Mouse (Mus musculus) macrophage (primary cell): ENCODE measurements around the gene Acvr1b. TPM values are rescaled to one million over a fixed set of nuclear protein-coding genes. Genes with fewer than 3 reads are reported as not detected.

Source experiments
- H3K27ac ChIP-seq: fragments of 350-480 bp; formaldehyde crosslinking; 2 replicates; pipeline ENCODE4 v1.9.0; 2021
- H3K36me3 ChIP-seq: fragments of 350-480 bp; formaldehyde crosslinking; 2 replicates; pipeline ENCODE4 v1.9.0; 2021; ENCODE audit errors: inconsistent target
- H3K4me3 ChIP-seq: fragments of 350-480 bp; formaldehyde crosslinking; 2 replicates; pipeline ENCODE4 v1.9.0; 2021; ENCODE audit errors: inconsistent target
- H3K79me2 ChIP-seq: fragments of 350-480 bp; formaldehyde crosslinking; 2 replicates; pipeline ENCODE4 v1.9.0; 2021; ENCODE audit errors: inconsistent target
- WGBS: methylation state at CpG from one replicate; pipeline ENCODE4 v1.1.7; 2026; ENCODE audit warnings: inconsistent platforms; ENCODE audit not compliant: missing documents; 5-methylcytosine and 5-hydroxymethylcytosine counted together
- polyA plus RNA-seq: library from polyadenylated mRNA; stranded (reverse); fragments of 250-400 nt; gene quantifications from 3 replicates; pipeline ENCODE4 v1.2.4, GENCODE M21; 2018; ENCODE audit warnings: inconsistent platforms

The Acvr1b gene
- polyA plus RNA-seq, 1 experiment from 2014 or later: 13.7 TPM

GRCm38 (mm10) chr15:101210998-101211613, 37.2 kb downstream of the Acvr1b start:
- Histone ChIP-seq H3K4me3 (no peak overlapping the region), H3K27ac (no peak overlapping the region), H3K36me3 (peaks cover 54% of the 10 kb centered on the region), H3K79me2 (no peaks in the 10 kb centered on the region)
- WGBS: 89% methylated on average over 13 of the region's 14 CpGs

- peaks cover 41% of the 10 kb centered on the region for H3K36me3 ChIP-seq
- no peaks in the 10 kb centered on the region for H3K79me2 ChIP-seq
- H3K27ac ChIP-seq: no peak overlapping the region
- no peak overlapping the region for H3K4me3 ChIP-seq
- WGBS: 86% methylated on average over 14 of the region's 14 CpGs
Observed at GRCm38 (mm10) chr15:101212435-101212834, 38.6 kb downstream of the Acvr1b start.

GRCm38 (mm10) chr15:101215136-101215535, 41.3 kb downstream of the Acvr1b start:
- H3K4me3 ChIP-seq: no peak overlapping the region
- WGBS: 91% methylated on average over 2 of the region's 2 CpGs
- H3K79me2 ChIP-seq: no peaks in the 10 kb centered on the region
- H3K36me3 ChIP-seq: peaks cover 22% of the 10 kb centered on the region
- H3K27ac ChIP-seq: no peak overlapping the region

- Histone ChIP-seq H3K36me3 (peaks cover 14% of the 10 kb centered on the region; the same call in 1 of the 2 replicates), H3K4me3 (no peak overlapping the region), H3K27ac (no peak overlapping the region), H3K79me2 (no peaks in the 10 kb centered on the region)
- WGBS: 97% methylated on average over 4 of the region's 4 CpGs
Observed at GRCm38 (mm10) chr15:101216036-101216435, 42.2 kb downstream of the Acvr1b start.

- H3K79me2 ChIP-seq: no peaks in the 10 kb centered on the region
- no peak overlapping the region for H3K4me3 ChIP-seq
- 44% methylated on average over 7 of the region's 8 CpGs for WGBS
- no peaks in the 10 kb centered on the region for H3K36me3 ChIP-seq
- H3K27ac ChIP-seq: no peak overlapping the region
Observed at GRCm38 (mm10) chr15:101220905-101221297, 47.0 kb downstream of the Acvr1b start.

- Histone ChIP-seq H3K4me3 (no peak overlapping the region; the same call in 1 of the 2 replicates), H3K36me3 (no peaks in the 10 kb centered on the region), H3K27ac (no peak overlapping the region), H3K79me2 (no peaks in the 10 kb centered on the region)
- 21% methylated on average over 14 of the region's 14 CpGs for WGBS
Observed at GRCm38 (mm10) chr15:101221298-101222104, 47.6 kb downstream of the Acvr1b start.

GRCm38 (mm10) chr15:101222897-101223482, 49.1 kb downstream of the Acvr1b start:
- H3K27ac ChIP-seq: no peak overlapping the region
- no peaks in the 10 kb centered on the region for H3K36me3 ChIP-seq
- no peaks in the 10 kb centered on the region for H3K79me2 ChIP-seq
- 18% methylated on average over 13 of the region's 13 CpGs for WGBS
- no peak overlapping the region for H3K4me3 ChIP-seq

- WGBS: 0% methylated on average over 5 of the region's 5 CpGs
- H3K27ac ChIP-seq: no peak overlapping the region
- no peaks in the 10 kb centered on the region for H3K79me2 ChIP-seq
- H3K4me3 ChIP-seq: no peak overlapping the region
- no peaks in the 10 kb centered on the region for H3K36me3 ChIP-seq
Observed at GRCm38 (mm10) chr15:101223596-101223995, 49.7 kb downstream of the Acvr1b start.

GRCm38 (mm10) chr15:101224006-101224906, 50.4 kb downstream of the Acvr1b start, which contains the start of gene Grasp:
TSS of gene Grasp (plus strand) at chr15:101224188.
- peak within 1 kb of the TSS; percentile 17; the same call in 1 of the 2 replicates for H3K4me3 ChIP-seq
- no peaks in the 10 kb centered on the region for H3K36me3 ChIP-seq
- H3K27ac ChIP-seq: no peak within 1 kb of the TSS
- 1% methylated on average over 68 of the region's 77 CpGs for WGBS
- H3K79me2 ChIP-seq: no peaks in the 10 kb centered on the region

- no peak overlapping the region for H3K27ac ChIP-seq
- 26% methylated on average over 14 of the region's 14 CpGs for WGBS
- H3K36me3 ChIP-seq: no peaks in the 10 kb centered on the region
Observed at GRCm38 (mm10) chr15:101224977-101225376, 51.1 kb downstream of the Acvr1b start.

GRCm38 (mm10) chr15:101227971-101228370, 54.1 kb downstream of the Acvr1b start:
- H3K4me3 ChIP-seq: no peak overlapping the region
- H3K27ac ChIP-seq: no peak overlapping the region
- 47% methylated on average over 7 of the region's 7 CpGs for WGBS
- no peaks in the 10 kb centered on the region for H3K36me3 ChIP-seq
- no peaks in the 10 kb centered on the region for H3K79me2 ChIP-seq

More at GRCm38 (mm10) chr15:101224977-101225376, 51.1 kb downstream of the Acvr1b start:
- no peak overlapping the region for H3K4me3 ChIP-seq
- no peaks in the 10 kb centered on the region for H3K79me2 ChIP-seq

- WGBS: 93% methylated on average over 20 of the region's 21 CpGs
- no peak overlapping the region for H3K27ac ChIP-seq
Observed at GRCm38 (mm10) chr15:101228866-101229590, 55.2 kb downstream of the Acvr1b start.

GRCm38 (mm10) chr15:101230503-101230902, 56.6 kb downstream of the Acvr1b start:
- WGBS: 96% methylated on average over 16 of the region's 19 CpGs
- no peaks in the 10 kb centered on the region for H3K79me2 ChIP-seq

More at GRCm38 (mm10) chr15:101228866-101229590, 55.2 kb downstream of the Acvr1b start:
- no peaks in the 10 kb centered on the region for H3K36me3 ChIP-seq
- H3K4me3 ChIP-seq: no peak overlapping the region
- H3K79me2 ChIP-seq: no peaks in the 10 kb centered on the region

More at GRCm38 (mm10) chr15:101230503-101230902, 56.6 kb downstream of the Acvr1b start:
- Histone ChIP-seq H3K27ac (no peak overlapping the region), H3K4me3 (no peak overlapping the region), H3K36me3 (no peaks in the 10 kb centered on the region)
